Mouse (Mus musculus) myocyte (in vitro differentiated cells): ENCODE results near the gene Pax5. TPM values are rescaled to one million over a fixed set of nuclear protein-coding genes. Genes with fewer than 3 reads are reported as not detected.

ENCODE experiments used
- H3K27me3 ChIP-seq: one replicate; pipeline ENCODE4 v1.6.1; 2011; ENCODE audit not compliant: control insufficient read depth, insufficient read depth, insufficient read length
- H3K36me3 ChIP-seq: one replicate; pipeline ENCODE4 v1.6.1; 2011; ENCODE audit not compliant: control insufficient read depth, insufficient read depth
- H3K4me2 ChIP-seq: one replicate; pipeline ENCODE4 v1.6.1; 2011; ENCODE audit warnings: low read depth, control low read depth
- H3K4me3 ChIP-seq: one replicate; pipeline ENCODE4 v1.5.1; 2011; ENCODE audit warnings: mild to moderate bottlenecking, control low read depth, moderate library complexity
- H3K79me2 ChIP-seq: one replicate; pipeline ENCODE4 v1.6.1; 2011; ENCODE audit not compliant: control insufficient read depth, insufficient read depth
- H3ac ChIP-seq: one replicate; pipeline ENCODE4 v1.6.1; 2011; ENCODE audit not compliant: control insufficient read depth, insufficient read length
- CEBPB ChIP-seq: IDR thresholded peaks from 2 replicates; pipeline ENCODE4 v1.6.1; 2011; ENCODE audit warnings: mild to moderate bottlenecking, moderate library complexity; ENCODE audit not compliant: poor library complexity, insufficient read depth, severe bottlenecking
- E2F4 ChIP-seq: IDR thresholded peaks from one replicate; pipeline ENCODE4 v1.6.1; 2011; ENCODE audit warnings: mild to moderate bottlenecking, control low read depth, moderate library complexity; ENCODE audit not compliant: insufficient read depth
- MAX ChIP-seq: IDR thresholded peaks from one replicate; pipeline ENCODE4 v1.6.1; 2011; ENCODE audit warnings: low read depth, mild to moderate bottlenecking, control low read depth
- MYOD1 ChIP-seq, 3 experiments: IDR thresholded peaks; one replicate each; pipeline ENCODE4 v1.6.1; 2011; ENCODE audit warnings: control low read depth in 2 of 3, low read depth in 2 of 3, mild to moderate bottlenecking in 2 of 3, moderate library complexity in 1 of 3; ENCODE audit not compliant: insufficient read length in 2 of 3, control insufficient read depth in 1 of 3
- MYOG ChIP-seq, 3 experiments: IDR thresholded peaks; one replicate each; pipeline ENCODE4 v1.6.1; 2011; ENCODE audit warnings: control low read depth in 2 of 3, low read depth in 2 of 3, mild to moderate bottlenecking in 2 of 3; ENCODE audit not compliant: insufficient read length in 2 of 3, control insufficient read depth in 1 of 3, insufficient read depth in 1 of 3
- POLR2A ChIP-seq: IDR thresholded peaks from one replicate; pipeline ENCODE4 v1.6.1; 2011; ENCODE audit warnings: low read depth, mild to moderate bottlenecking, control low read depth, moderate library complexity; ENCODE audit not compliant: insufficient read length
- POLR2AphosphoS2 ChIP-seq: IDR thresholded peaks from one replicate; pipeline ENCODE4 v1.6.1; 2011; ENCODE audit warnings: low read depth, control low read depth; ENCODE audit not compliant: insufficient read length
- REST ChIP-seq: IDR thresholded peaks from one replicate; pipeline ENCODE4 v1.6.1; 2011; ENCODE audit warnings: mild to moderate bottlenecking, control low read depth, moderate library complexity; ENCODE audit not compliant: insufficient read depth, insufficient read length
- SRF ChIP-seq: IDR thresholded peaks from one replicate; pipeline ENCODE4 v1.6.1; 2011; ENCODE audit warnings: low read depth; ENCODE audit not compliant: control insufficient read depth, insufficient read length
- TCF12 ChIP-seq: IDR thresholded peaks from one replicate; pipeline ENCODE4 v1.6.1; 2011; ENCODE audit warnings: mild to moderate bottlenecking, control low read depth; ENCODE audit not compliant: poor library complexity, insufficient read depth, severe bottlenecking
- TCF3 ChIP-seq: IDR thresholded peaks from one replicate; pipeline ENCODE4 v1.6.1; 2011; ENCODE audit warnings: low read depth, control low read depth; ENCODE audit not compliant: insufficient read length
- USF1 ChIP-seq: IDR thresholded peaks from one replicate; pipeline ENCODE4 v1.6.1; 2011; ENCODE audit warnings: low read depth, mild to moderate bottlenecking, control low read depth, moderate library complexity
- polyA plus RNA-seq: library from polyadenylated mRNA; unstranded; fragments of >200 nt; fragmentation: generic; extraction: Trizol; gene quantifications from one replicate; pipeline ENCODE4 v1.2.1, GENCODE M21; 2012; ENCODE audit warnings: missing spikeins

The Pax5 gene
- polyA plus RNA-seq, 1 experiment: 0.01 TPM

- Histone ChIP-seq H3K4me2 (no peak overlapping the region), H3K4me3 (no peak overlapping the region), H3K79me2 (no peaks in the 10 kb centered on the region), H3K36me3 (no peaks in the 10 kb centered on the region), H3ac (no peak overlapping the region), H3K27me3 (no peaks in the 10 kb centered on the region)
- no peak for TF ChIP-seq MAX
- no peak for TF ChIP-seq POLR2A
- TF ChIP-seq E2F4: no peak
- no peak for TF ChIP-seq MYOD1 (IDR thresholded peaks at IDR 0.05; ENCODE audit: control insufficient read depth in 1 of 3, insufficient read length in 2 of 3, low read depth in 2 of 3)
- no peak for TF ChIP-seq REST
- no peak for TF ChIP-seq USF1
- TF ChIP-seq TCF3: no peak
- TF ChIP-seq MYOG (IDR thresholded peaks at IDR 0.05; ENCODE audit: control insufficient read depth in 1 of 3, insufficient read depth in 1 of 3, insufficient read length in 2 of 3, low read depth in 2 of 3): no peak
- TF ChIP-seq CEBPB: no peak
- no peak for TF ChIP-seq POLR2AphosphoS2
- no peak for TF ChIP-seq SRF
- TF ChIP-seq TCF12: no peak
Observed at GRCm38 (mm10) chr4:44740471-44740870, 30.2 kb upstream of the Pax5 start.

- TF ChIP-seq POLR2AphosphoS2 (no peak), TCF12 (no peak), POLR2A (no peak), SRF (no peak), E2F4 (no peak), CEBPB (no peak), REST (no peak), MAX (no peak), TCF3 (no peak), USF1 (no peak), MYOD1 (IDR thresholded peaks at IDR 0.05; ENCODE audit: control insufficient read depth in 1 of 3, insufficient read length in 2 of 3, low read depth in 2 of 3) (no peak)
- Histone ChIP-seq H3ac (no peak overlapping the region), H3K27me3 (peaks cover 56% of the 10 kb centered on the region), H3K4me3 (no peak overlapping the region), H3K4me2 (no peak overlapping the region), H3K79me2 (no peaks in the 10 kb centered on the region), H3K36me3 (no peaks in the 10 kb centered on the region)
Observed at GRCm38 (mm10) chr4:44721237-44721636, 10.9 kb upstream of the Pax5 start.

- TF ChIP-seq TCF12 (no peak), MYOG (IDR thresholded peaks at IDR 0.05; ENCODE audit: control insufficient read depth in 1 of 3, insufficient read depth in 1 of 3, insufficient read length in 2 of 3, low read depth in 2 of 3) (no peak), CEBPB (no peak), SRF (no peak), E2F4 (no peak), POLR2A (no peak), MAX (no peak), TCF3 (no peak), POLR2AphosphoS2 (no peak), REST (no peak), USF1 (no peak)
- peaks cover 47% of the 10 kb centered on the region for H3K27me3 ChIP-seq
- H3K36me3 ChIP-seq: no peaks in the 10 kb centered on the region
Observed at GRCm38 (mm10) chr4:44720046-44720445, 9.8 kb upstream of the Pax5 start.

GRCm38 (mm10) chr4:44717676-44718075 is 7.4 kb upstream of the Pax5 start:
- TF ChIP-seq MAX: no peak
- TF ChIP-seq POLR2AphosphoS2: no peak
- TF ChIP-seq USF1: no peak
- no peak for TF ChIP-seq TCF12
- no peak for TF ChIP-seq CEBPB
- no peak for TF ChIP-seq E2F4
- TF ChIP-seq MYOG (IDR thresholded peaks at IDR 0.05; ENCODE audit: control insufficient read depth in 1 of 3, insufficient read depth in 1 of 3, insufficient read length in 2 of 3, low read depth in 2 of 3): no peak
- no peak for TF ChIP-seq POLR2A
- TF ChIP-seq SRF: no peak
- TF ChIP-seq REST: no peak
- TF ChIP-seq TCF3: no peak
- no peak for TF ChIP-seq MYOD1 (IDR thresholded peaks at IDR 0.05; ENCODE audit: control insufficient read depth in 1 of 3, insufficient read length in 2 of 3, low read depth in 2 of 3)
- Histone ChIP-seq H3K79me2 (no peaks in the 10 kb centered on the region), H3K36me3 (no peaks in the 10 kb centered on the region), H3ac (no peak overlapping the region), H3K4me3 (no peak overlapping the region), H3K27me3 (peaks cover 53% of the 10 kb centered on the region), H3K4me2 (no peak overlapping the region)

More at GRCm38 (mm10) chr4:44720046-44720445, 9.8 kb upstream of the Pax5 start:
- H3K4me3 ChIP-seq: no peak overlapping the region
- H3K79me2 ChIP-seq: no peaks in the 10 kb centered on the region
- H3ac ChIP-seq: no peak overlapping the region
- H3K4me2 ChIP-seq: no peak overlapping the region

- TF ChIP-seq E2F4: no peak
- TF ChIP-seq CEBPB: no peak
- no peak for TF ChIP-seq MAX
- no peak for TF ChIP-seq POLR2A
- no peak for TF ChIP-seq REST
- TF ChIP-seq MYOG (IDR thresholded peaks at IDR 0.05; ENCODE audit: control insufficient read depth in 1 of 3, insufficient read depth in 1 of 3, insufficient read length in 2 of 3, low read depth in 2 of 3): no peak
- TF ChIP-seq USF1: no peak
- no peak for TF ChIP-seq TCF3
- no peak for TF ChIP-seq SRF
- no peak for TF ChIP-seq MYOD1 (IDR thresholded peaks at IDR 0.05; ENCODE audit: control insufficient read depth in 1 of 3, insufficient read length in 2 of 3, low read depth in 2 of 3)
- TF ChIP-seq POLR2AphosphoS2: no peak
- peaks cover 60% of the 10 kb centered on the region for H3K27me3 ChIP-seq
- no peak overlapping the region for H3K4me3 ChIP-seq
- H3ac ChIP-seq: no peak overlapping the region
- no peaks in the 10 kb centered on the region for H3K79me2 ChIP-seq
- no peaks in the 10 kb centered on the region for H3K36me3 ChIP-seq
- H3K4me2 ChIP-seq: no peak overlapping the region
Observed at GRCm38 (mm10) chr4:44716391-44716790, 6.1 kb upstream of the Pax5 start.
